Mouse (Mus musculus) small intestine, adult 2 months (tissue): ENCODE measurements around the gene Tmem52. TPM values are rescaled to one million over a fixed set of nuclear protein-coding genes. Genes with fewer than 3 reads are reported as not detected.

Experiments
- H3K27ac ChIP-seq: fragments of 200-500 bp; 2 replicates; pipeline ENCODE4 v1.5.1; 2012; ENCODE audit warnings: low read depth, low read length, control low read depth, inconsistent platforms; ENCODE audit not compliant: insufficient read depth
- H3K27me3 ChIP-seq: fragments of 200-500 bp; 2 replicates; pipeline ENCODE4 v1.6.1; 2012; ENCODE audit warnings: mild to moderate bottlenecking, moderate library complexity, low read length, inconsistent platforms; ENCODE audit not compliant: control insufficient read depth, insufficient read depth
- H3K36me3 ChIP-seq: fragments of 200-500 bp; 2 replicates; pipeline ENCODE4 v1.6.1; 2012; ENCODE audit warnings: mild to moderate bottlenecking, low read length, control low read depth, inconsistent platforms; ENCODE audit not compliant: control insufficient read depth, insufficient read depth
- H3K4me1 ChIP-seq: fragments of 200-500 bp; 2 replicates; pipeline ENCODE4 v1.6.1; 2012; ENCODE audit warnings: low read length, inconsistent platforms, mixed read lengths; ENCODE audit not compliant: control insufficient read depth, insufficient read depth, insufficient read length
- H3K4me3 ChIP-seq: fragments of 200-500 bp; 2 replicates; pipeline ENCODE4 v1.5.1; 2012; ENCODE audit warnings: low read depth, mild to moderate bottlenecking, control low read depth, inconsistent platforms, low read length, moderate library complexity
- CTCF ChIP-seq: fragments of 200-500 bp; IDR thresholded peaks from 2 replicates; pipeline ENCODE4 v1.5.1; 2012; ENCODE audit warnings: low read depth, mild to moderate bottlenecking, control low read depth, inconsistent platforms, low read length, moderate library complexity, mixed read lengths; ENCODE audit not compliant: insufficient replicate concordance, insufficient read length; ENCODE audit errors: extremely low read depth
- POLR2A ChIP-seq: fragments of 200-500 bp; IDR thresholded peaks from 2 replicates; pipeline ENCODE4 v1.6.1; 2012; ENCODE audit warnings: low read depth, mild to moderate bottlenecking, control low read depth, inconsistent platforms, low read length, moderate library complexity
- WGBS: fragments of 180-500 bp; shearing (Covaris S2); methylation state at CpG from one replicate; pipeline ENCODE4 v1.1.7; 2018; 5-methylcytosine and 5-hydroxymethylcytosine counted together
- polyA plus RNA-seq: library from polyadenylated mRNA; depleted of rRNA; stranded (reverse); fragments of >200 nt; gene quantifications from 2 replicates; pipeline ENCODE4 v1.2.3, GENCODE M21; 2012

Gene Tmem52
- polyA plus RNA-seq, 1 experiment, result 2.1 TPM

- Histone ChIP-seq H3K4me3 (no peak overlapping the region), H3K36me3 (no peaks in the 10 kb centered on the region), H3K4me1 (peaks cover 41% of the 10 kb centered on the region), H3K27ac (peak overlapping the region; percentile 97), H3K27me3 (no peaks in the 10 kb centered on the region)
- no peak for TF ChIP-seq POLR2A
- TF ChIP-seq CTCF, result no peak
- 29% methylated on average over 3 of the region's 3 CpGs for WGBS
Observed at GRCm38 (mm10) chr4:155487746-155488145, 18.8 kb downstream of the Tmem52 start.

- H3K4me1 ChIP-seq, result peaks cover 41% of the 10 kb centered on the region; the same call in 1 of the 2 replicates
- TF ChIP-seq POLR2A (no peak), CTCF (no peak)
- 20% methylated on average over 8 of the region's 8 CpGs for WGBS
- H3K36me3 ChIP-seq, result no peaks in the 10 kb centered on the region
- H3K4me3 ChIP-seq, result peak overlapping the region; percentile 24
- H3K27me3 ChIP-seq, result no peaks in the 10 kb centered on the region
- peak overlapping the region; percentile 97 for H3K27ac ChIP-seq
Observed at GRCm38 (mm10) chr4:155488232-155489025, 19.5 kb downstream of the Tmem52 start.

- WGBS, result 77% methylated on average over 9 of the region's 9 CpGs
- peak overlapping the region; percentile 96 for H3K27ac ChIP-seq
- no peaks in the 10 kb centered on the region for H3K27me3 ChIP-seq
- H3K36me3 ChIP-seq, result no peaks in the 10 kb centered on the region
- H3K4me3 ChIP-seq, result no peak overlapping the region
- TF ChIP-seq CTCF, result no peak
- no peak for TF ChIP-seq POLR2A
- peaks cover 42% of the 10 kb centered on the region; the same call in 1 of the 2 replicates for H3K4me1 ChIP-seq
Observed at GRCm38 (mm10) chr4:155489101-155489970, 20.4 kb downstream of the Tmem52 start.

GRCm38 (mm10) chr4:155490456-155490855 lies 21.5 kb downstream of the Tmem52 start:
- Histone ChIP-seq H3K4me3 (peak overlapping the region; percentile 73), H3K36me3 (no peaks in the 10 kb centered on the region), H3K4me1 (peaks cover 33% of the 10 kb centered on the region; the same call in 1 of the 2 replicates), H3K27ac (peak overlapping the region; percentile 96), H3K27me3 (no peaks in the 10 kb centered on the region)
- 10% methylated on average over 5 of the region's 5 CpGs for WGBS
- TF ChIP-seq POLR2A (no peak), CTCF (no peak)

- peak within 1 kb of the TSS; percentile 96 for H3K27ac ChIP-seq
- TF ChIP-seq POLR2A (peak; percentile 50), CTCF (no peak; the same call in 1 of the 2 replicates)
- H3K4me1 ChIP-seq, result peaks cover 30% of the 10 kb centered on the region; the same call in 1 of the 2 replicates
- H3K36me3 ChIP-seq, result no peaks in the 10 kb centered on the region
- H3K4me3 ChIP-seq, result peak within 1 kb of the TSS; percentile 79
- 1% methylated on average over 57 of the region's 60 CpGs for WGBS
- no peaks in the 10 kb centered on the region for H3K27me3 ChIP-seq
Observed at GRCm38 (mm10) chr4:155490990-155491504, 22.1 kb downstream of the Tmem52 start, which contains the start of gene Gnb1. Gene Gnb1, plus strand, starts transcription at chr4:155491361.

GRCm38 (mm10) chr4:155491529-155492130 lies 22.7 kb downstream of the Tmem52 start:
- H3K4me1 ChIP-seq, result peaks cover 30% of the 10 kb centered on the region; the same call in 1 of the 2 replicates
- no peak for TF ChIP-seq CTCF
- no peak for TF ChIP-seq POLR2A
- WGBS, result under 1% methylated on average over 54 of the region's 54 CpGs

More at GRCm38 (mm10) chr4:155491529-155492130, 22.7 kb downstream of the Tmem52 start:
- peak overlapping the region; percentile 77 for H3K27ac ChIP-seq
- H3K27me3 ChIP-seq, result no peaks in the 10 kb centered on the region
- H3K4me3 ChIP-seq, result peak overlapping the region; percentile 79
- H3K36me3 ChIP-seq, result peaks cover 1% of the 10 kb centered on the region; the same call in 1 of the 2 replicates
